Mouse (Mus musculus): ENCODE data around the gene Wdr26. TPM values are rescaled to one million over a fixed set of nuclear protein-coding genes. Genes with fewer than 3 reads are reported as not detected.

Gene Wdr26
- 46.7 and 48.8 TPM in 2 replicates for polyA plus RNA-seq (2016; fragmentation: Nextera tagmentation; extraction: Ambion mirVana)

GRCm38 (mm10) chr1:181211920-181212633 is at the start of gene Wdr26:
TSS of gene Wdr26 (minus strand) at chr1:181212001.
- peak within 1 kb of the TSS; percentile 91 for H3K4me2 ChIP-seq
- 2% methylated on average over 40 of the region's 54 CpGs for WGBS
- peak within 1 kb of the TSS; percentile 97 for H3K27ac ChIP-seq
- H3K4me1 ChIP-seq: peaks cover 24% of the 10 kb centered on the region
- H3K9ac ChIP-seq: peak within 1 kb of the TSS; percentile 99
- H3K9me3 ChIP-seq: no peaks in the 10 kb centered on the region
- H3K27me3 ChIP-seq: no peaks in the 10 kb centered on the region
- peak within 1 kb of the TSS; percentile 100 for H3K4me3 ChIP-seq (replicated peaks)
- peak; percentile 96 for ATAC-seq (ENCODE audit: low FRiP score)
- 0 out of 2 replicates have a peak, but pooled peaks cover 5% of the 10 kb centered on the region for H3K36me3 ChIP-seq (replicated peaks)

GRCm38 (mm10) chr1:181260949-181261696 is 49.3 kb upstream of the Wdr26 start:
- H3K36me3 ChIP-seq (replicated peaks): no peaks in the 10 kb centered on the region
- ATAC-seq (ENCODE audit: low FRiP score): peak; percentile 47; the same call in 1 of the 2 replicates
- peaks cover 6% of the 10 kb centered on the region; the same call in 1 of the 2 replicates for H3K27me3 ChIP-seq
- no peak overlapping the region for H3K4me3 ChIP-seq (replicated peaks)
- H3K4me2 ChIP-seq: no peak overlapping the region
- H3K9ac ChIP-seq: no peak overlapping the region
- peaks cover 34% of the 10 kb centered on the region for H3K4me1 ChIP-seq
- no peaks in the 10 kb centered on the region for H3K9me3 ChIP-seq
- H3K27ac ChIP-seq: peak overlapping the region; percentile 31; the same call in 1 of the 2 replicates
- 27% methylated on average over 8 of the region's 8 CpGs for WGBS

GRCm38 (mm10) chr1:181260422-181260821 is 48.6 kb upstream of the Wdr26 start:
- Histone ChIP-seq H3K36me3 (replicated peaks) (no peaks in the 10 kb centered on the region), H3K4me2 (no peak overlapping the region), H3K27me3 (peaks cover 10% of the 10 kb centered on the region; the same call in 1 of the 2 replicates), H3K4me3 (replicated peaks) (no peak overlapping the region), H3K4me1 (peaks cover 39% of the 10 kb centered on the region), H3K27ac (peak overlapping the region; percentile 65; the same call in 1 of the 2 replicates), H3K9me3 (no peaks in the 10 kb centered on the region), H3K9ac (no peak overlapping the region)
- WGBS: 89% methylated on average over 10 of the region's 10 CpGs
- no peak for ATAC-seq (ENCODE audit: low FRiP score)

GRCm38 (mm10) chr1:181259626-181260410 is 48.0 kb upstream of the Wdr26 start:
- peaks cover 39% of the 10 kb centered on the region for H3K4me1 ChIP-seq
- ATAC-seq (ENCODE audit: low FRiP score): peak; percentile 66

GRCm38 (mm10) chr1:181259056-181259455 is 47.3 kb upstream of the Wdr26 start:
- no peak for ATAC-seq (ENCODE audit: low FRiP score)
- 59% methylated on average over 5 of the region's 5 CpGs for WGBS
- H3K27ac ChIP-seq: peak overlapping the region; percentile 65
- no peak overlapping the region for H3K4me2 ChIP-seq
- H3K4me3 ChIP-seq (replicated peaks): no peak overlapping the region
- H3K36me3 ChIP-seq (replicated peaks): no peaks in the 10 kb centered on the region
- peaks cover 39% of the 10 kb centered on the region for H3K4me1 ChIP-seq
- no peak overlapping the region for H3K9ac ChIP-seq
- H3K27me3 ChIP-seq: peaks cover 11% of the 10 kb centered on the region; the same call in 1 of the 2 replicates
- H3K9me3 ChIP-seq: no peaks in the 10 kb centered on the region

More at GRCm38 (mm10) chr1:181259626-181260410, 48.0 kb upstream of the Wdr26 start:
- WGBS: 26% methylated on average over 11 of the region's 11 CpGs
- H3K9ac ChIP-seq: no peak overlapping the region
- H3K4me3 ChIP-seq (replicated peaks): no peak overlapping the region
- H3K9me3 ChIP-seq: no peaks in the 10 kb centered on the region
- H3K27me3 ChIP-seq: peaks cover 11% of the 10 kb centered on the region; the same call in 1 of the 2 replicates
- H3K4me2 ChIP-seq: no peak overlapping the region
- peak overlapping the region; percentile 65 for H3K27ac ChIP-seq
- no peaks in the 10 kb centered on the region for H3K36me3 ChIP-seq (replicated peaks)

- 81% methylated on average over 5 of the region's 5 CpGs for WGBS
- H3K4me3 ChIP-seq (replicated peaks): no peak overlapping the region
- H3K36me3 ChIP-seq (replicated peaks): no peaks in the 10 kb centered on the region
- peaks cover 39% of the 10 kb centered on the region for H3K4me1 ChIP-seq
- H3K9me3 ChIP-seq: no peaks in the 10 kb centered on the region
- peaks cover 11% of the 10 kb centered on the region; the same call in 1 of the 2 replicates for H3K27me3 ChIP-seq
- no peak for ATAC-seq (ENCODE audit: low FRiP score)
- no peak overlapping the region for H3K4me2 ChIP-seq
- no peak overlapping the region for H3K9ac ChIP-seq
- H3K27ac ChIP-seq: no peak overlapping the region
These were observed 46.8 kb upstream of the Wdr26 start for GRCm38 (mm10) chr1:181258616-181259015.

- no peaks in the 10 kb centered on the region for H3K36me3 ChIP-seq (replicated peaks)
- no peak overlapping the region for H3K4me3 ChIP-seq (replicated peaks)
- peaks cover 11% of the 10 kb centered on the region; the same call in 1 of the 2 replicates for H3K27me3 ChIP-seq
- WGBS: 76% methylated on average over 20 of the region's 20 CpGs
- no peak for ATAC-seq (ENCODE audit: low FRiP score)
- H3K27ac ChIP-seq: peak overlapping the region; percentile 75; the same call in 1 of the 2 replicates
- peak overlapping the region; percentile 71 for H3K4me2 ChIP-seq
- H3K9ac ChIP-seq: no peak overlapping the region
- H3K9me3 ChIP-seq: no peaks in the 10 kb centered on the region
- H3K4me1 ChIP-seq: peaks cover 39% of the 10 kb centered on the region
These were observed 46.1 kb upstream of the Wdr26 start for GRCm38 (mm10) chr1:181257585-181258555.

- Histone ChIP-seq H3K4me3 (replicated peaks) (peak overlapping the region; percentile 36), H3K9me3 (no peaks in the 10 kb centered on the region), H3K9ac (peak overlapping the region; percentile 53), H3K27ac (peak overlapping the region; percentile 75), H3K4me1 (peaks cover 39% of the 10 kb centered on the region), H3K36me3 (replicated peaks) (no peaks in the 10 kb centered on the region), H3K27me3 (peaks cover 11% of the 10 kb centered on the region; the same call in 1 of the 2 replicates), H3K4me2 (peak overlapping the region; percentile 71)
- 29% methylated on average over 32 of the region's 36 CpGs for whole genome bisulfite sequencing
- ATAC-seq (ENCODE audit: low FRiP score): peak; percentile 60
These were observed 45.1 kb upstream of the Wdr26 start for GRCm38 (mm10) chr1:181256689-181257584.

GRCm38 (mm10) chr1:181255891-181256688 is 44.3 kb upstream of the Wdr26 start:
- peak; percentile 79 for ATAC-seq (ENCODE audit: low FRiP score)
- H3K36me3 ChIP-seq (replicated peaks): no peaks in the 10 kb centered on the region
- 7% methylated on average over 20 of the region's 20 CpGs for WGBS
- H3K9ac ChIP-seq: peak overlapping the region; percentile 53
- H3K27ac ChIP-seq: peak overlapping the region; percentile 75
- H3K4me1 ChIP-seq: peaks cover 32% of the 10 kb centered on the region
- peak overlapping the region; percentile 71 for H3K4me2 ChIP-seq
- no peaks in the 10 kb centered on the region for H3K9me3 ChIP-seq
- peaks cover 11% of the 10 kb centered on the region; the same call in 1 of the 2 replicates for H3K27me3 ChIP-seq
- peak overlapping the region; percentile 36 for H3K4me3 ChIP-seq (replicated peaks)
